In the genomic region with DNA sequence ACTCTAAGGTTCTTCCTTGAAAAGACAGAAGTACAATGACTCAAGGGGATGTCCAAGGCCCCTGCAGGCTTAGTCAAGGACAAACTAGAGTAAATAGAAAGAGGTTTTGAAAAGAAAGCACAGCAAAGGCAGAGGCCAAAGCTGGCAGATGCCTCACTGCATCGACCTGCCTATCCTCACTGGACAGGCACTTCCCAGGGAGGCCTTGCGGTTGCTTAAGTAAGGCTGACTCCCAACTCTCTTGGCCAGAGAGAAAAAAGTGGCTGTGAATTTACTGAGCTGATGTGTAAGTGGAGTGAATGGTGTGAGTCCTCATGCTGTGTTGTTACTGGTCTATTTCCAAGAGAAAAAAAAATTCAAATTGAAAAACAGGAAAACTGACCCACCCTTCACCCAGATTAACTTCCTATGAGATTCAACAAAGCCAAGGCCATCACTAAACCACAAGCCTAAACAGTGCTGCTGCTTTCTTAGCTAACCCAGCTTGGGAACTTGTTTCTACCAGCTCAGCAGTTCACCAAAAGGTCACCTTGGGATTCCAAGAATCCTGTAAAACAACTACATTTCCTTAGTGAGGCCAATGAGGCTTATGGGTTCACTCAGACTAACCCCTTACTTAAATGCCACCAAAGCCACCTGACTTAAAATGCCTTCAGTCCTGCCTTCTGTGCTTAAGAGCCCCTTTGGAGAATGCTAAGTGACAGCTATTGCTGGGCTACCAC, we compare ENCODE assay signal across 17 mouse cellular contexts. TPM values are rescaled to one million over a fixed set of nuclear protein-coding genes. Genes with fewer than 3 reads are reported as not detected.
DNase-seq lines count a peak whose midpoint lies in the region; ATAC-seq and TF ChIP-seq lines count a peak whose summit lies in the region.
"Had no signal": no experiment of that assay in that cellular context is flagged by ENCODE, and none has a peak within 500 bp of the region (broad histone marks: within the 10 kb centered on the region; RNA-seq: fewer than 3 reads in every experiment).

No protein-coding gene starts in this region.

- TF ChIP-seq CTCF in kidney, postnatal 0 days (IDR thresholded peaks at IDR 0.05; ENCODE audit: low read depth): no peak
- TF ChIP-seq CTCF in CH12.LX (conservative IDR thresholded peaks at IDR 0.05 in 1 of 2, IDR thresholded peaks at IDR 0.05 in 1 of 2; ENCODE audit: low read depth in 2 of 2, low read length in 2 of 2): no peak

- H3K9ac ChIP-seq in embryonic facial prominence, embryonic 14.5 days (ENCODE audit: low read depth, low read length): no peak overlapping the region
- H3K9ac ChIP-seq in kidney, postnatal 0 days (ENCODE audit: low read depth, low read length): no peak overlapping the region
- no peak overlapping the region for H3K9ac ChIP-seq in kidney, embryonic 14.5 days (ENCODE audit: low read depth, low read length)
- H3K9ac ChIP-seq in CH12.LX (ENCODE audit: insufficient read depth, low read depth): no peak overlapping the region
- H3K9ac ChIP-seq in midbrain, embryonic 11.5 days (ENCODE audit: low read length): no peak overlapping the region
- H3K9ac ChIP-seq: liver, embryonic 14.5 days; neural tube, embryonic 13.5 days had no signal

- ATAC-seq in embryonic facial prominence, embryonic 14.5 days (ENCODE audit: low read depth): no peak
- ATAC-seq in kidney, postnatal 0 days (replicated peaks; ENCODE audit: low FRiP score, low read depth): no peak
- ATAC-seq in kidney, embryonic 14.5 days (ENCODE audit: low FRiP score, low TSS enrichment): no peak
- no peak for ATAC-seq in midbrain, embryonic 11.5 days (ENCODE audit: low FRiP score)
- ATAC-seq in monocyte, adult 5-6 weeks (replicated peaks; ENCODE audit: insufficient number of reproducible peaks, low FRiP score, low TSS enrichment, poor library complexity, severe bottlenecking): no peak
- ATAC-seq: forebrain, embryonic 14.5 days; hindbrain, postnatal 0 days had no signal

- H3K9me3 ChIP-seq in embryonic facial prominence, embryonic 14.5 days (ENCODE audit: control insufficient read depth, low read length): no peaks in the 10 kb centered on the region
- no peaks in the 10 kb centered on the region for H3K9me3 ChIP-seq in embryonic facial prominence, embryonic 10.5 days
- H3K9me3 ChIP-seq in kidney, postnatal 0 days (replicated peaks; ENCODE audit: low read length): no peaks in the 10 kb centered on the region
- no peaks in the 10 kb centered on the region for H3K9me3 ChIP-seq in kidney, embryonic 14.5 days (ENCODE audit: control insufficient read depth, low read length)
- no peaks in the 10 kb centered on the region for H3K9me3 ChIP-seq in CH12.LX (replicated peaks; ENCODE audit: low read length)
- no peaks in the 10 kb centered on the region for H3K9me3 ChIP-seq in midbrain, embryonic 11.5 days (ENCODE audit: control insufficient read depth, low read length)
- H3K9me3 ChIP-seq: neural tube, embryonic 13.5 days had no signal

- no peak for TF ChIP-seq POLR2A in CH12.LX (IDR thresholded peaks at IDR 0.05; ENCODE audit: low read depth, low read length)

- H3K27ac ChIP-seq in embryonic facial prominence, embryonic 14.5 days (replicated peaks; ENCODE audit: low read depth, low read length): no peak overlapping the region
- no peak overlapping the region for H3K27ac ChIP-seq in embryonic facial prominence, embryonic 10.5 days (replicated peaks)
- H3K27ac ChIP-seq in kidney, postnatal 0 days: no peak overlapping the region; the same call in 1 of the 2 replicates
- no peak overlapping the region for H3K27ac ChIP-seq in kidney, embryonic 14.5 days (ENCODE audit: low read depth, low read length)
- 0 out of 2 replicates have a peak overlapping the region, but pooled peaks have one; percentile 17 for H3K27ac ChIP-seq in CH12.LX (ENCODE audit: insufficient read depth, low read depth)
- H3K27ac ChIP-seq in midbrain, embryonic 11.5 days (ENCODE audit: low read depth, low read length): no peak overlapping the region
- H3K27ac ChIP-seq: hindbrain, postnatal 0 days; liver, embryonic 14.5 days; neural tube, embryonic 13.5 days had no signal

- TF ChIP-seq RAD21 in CH12.LX (IDR thresholded peaks at IDR 0.05; ENCODE audit: low read depth, low read length): no peak

- in situ Hi-C loops in CH12.LX (cut with MboI; ENCODE audit: low pct_ligation_motif_present, low pct_unique_long_range_greater_than_20kb, low sequenced_read_pairs): no loop called here

- dilution Hi-C loops in CH12.LX (cut with MboI; ENCODE audit: extremely low pct_ligation_motif_present, extremely low pct_unique_long_range_greater_than_20kb, low sequenced_read_pairs): no loop called here

- no peak overlapping the region for H3K4me3 ChIP-seq in embryonic facial prominence, embryonic 14.5 days (ENCODE audit: low read depth, low read length)
- H3K4me3 ChIP-seq in embryonic facial prominence, embryonic 10.5 days: no peak overlapping the region
- no peak overlapping the region for H3K4me3 ChIP-seq in kidney, postnatal 0 days (replicated peaks; ENCODE audit: low read depth, low read length)
- H3K4me3 ChIP-seq in kidney, embryonic 14.5 days (ENCODE audit: low read length): no peak overlapping the region
- H3K4me3 ChIP-seq in CH12.LX (replicated peaks in 1 of 3; ENCODE audit: low read depth in 2 of 3, low read length in 2 of 3, poor library complexity in 1 of 3): no peak overlapping the region
- no peak overlapping the region for H3K4me3 ChIP-seq in midbrain, embryonic 11.5 days (ENCODE audit: low read depth, low read length)
- H3K4me3 ChIP-seq: neural tube, embryonic 13.5 days had no signal

- H3K36me3 ChIP-seq in embryonic facial prominence, embryonic 14.5 days (ENCODE audit: control insufficient read depth, insufficient read depth, low read length): peaks cover 14% of the 10 kb centered on the region
- H3K36me3 ChIP-seq in embryonic facial prominence, embryonic 10.5 days (replicated peaks): peaks cover 23% of the 10 kb centered on the region
- H3K36me3 ChIP-seq in kidney, postnatal 0 days (ENCODE audit: insufficient read depth, low read length): 0 out of 2 replicates have a peak, but pooled peaks cover 3% of the 10 kb centered on the region
- 0 out of 2 replicates have a peak, but pooled peaks cover 9% of the 10 kb centered on the region for H3K36me3 ChIP-seq in kidney, embryonic 14.5 days (ENCODE audit: control insufficient read depth, insufficient read depth, low read length)
- peaks cover 15 to 38% of the 10 kb centered on the region in 2 experiments for H3K36me3 ChIP-seq in CH12.LX (replicated peaks in 1 of 2; ENCODE audit: control insufficient read depth in 1 of 2, insufficient read depth in 1 of 2, low read length in 1 of 2)
- no peaks in the 10 kb centered on the region for H3K36me3 ChIP-seq in midbrain, embryonic 11.5 days (ENCODE audit: control insufficient read depth, insufficient read depth, low read length)

- no peak for TF ChIP-seq EP300 in CH12.LX (IDR thresholded peaks at IDR 0.05; ENCODE audit: low read length)

- WGBS in embryonic facial prominence, embryonic 14.5 days: 86% methylated on average over 2 of the region's 2 CpGs
- 89% methylated on average over 2 of the region's 2 CpGs for WGBS in embryonic facial prominence, embryonic 10.5 days
- 82% methylated on average over 2 of the region's 2 CpGs for WGBS in kidney, postnatal 0 days
- WGBS in kidney, embryonic 14.5 days: 84% methylated on average over 2 of the region's 2 CpGs
- 93% methylated on average over 2 of the region's 2 CpGs for WGBS in midbrain, embryonic 11.5 days

- no peaks in the 10 kb centered on the region for H3K79me2 ChIP-seq in CH12.LX (replicated peaks; ENCODE audit: control insufficient read depth, extremely low read depth, insufficient read depth, poor library complexity, severe bottlenecking)

- peak; percentile 22 for DNase-seq in embryonic facial prominence, embryonic 14.5 days (ENCODE audit: low spot score)
- DNase-seq in embryonic facial prominence, embryonic 10.5 days (ENCODE audit: low spot score): no peak
- peak; percentile 23 for DNase-seq in kidney, postnatal 0 days (ENCODE audit: low spot score)
- DNase-seq in CH12.LX (ENCODE audit: extremely low read depth) (no peak), adipocyte (ENCODE audit: low spot score) (peak; percentile 75)
- DNase-seq in midbrain, embryonic 11.5 days (ENCODE audit: low spot score, missing footprints): no peak
- DNase-seq: cerebellum, adult 9-11 months; kidney, postnatal 25 days; lung, postnatal 10 days; spleen, adult 18-20 months had no signal

- H3K27me3 ChIP-seq in embryonic facial prominence, embryonic 14.5 days (replicated peaks; ENCODE audit: control insufficient read depth, insufficient read depth, low read length): no peaks in the 10 kb centered on the region
- no peaks in the 10 kb centered on the region for H3K27me3 ChIP-seq in embryonic facial prominence, embryonic 10.5 days (replicated peaks; ENCODE audit: low read depth, poor library complexity, severe bottlenecking)
- no peaks in the 10 kb centered on the region for H3K27me3 ChIP-seq in kidney, postnatal 0 days (ENCODE audit: insufficient read depth, low read length)
- H3K27me3 ChIP-seq in kidney, embryonic 14.5 days (ENCODE audit: control insufficient read depth, insufficient read depth, low read length): no peaks in the 10 kb centered on the region
- H3K27me3 ChIP-seq in CH12.LX (replicated peaks): no peaks in the 10 kb centered on the region
- no peaks in the 10 kb centered on the region for H3K27me3 ChIP-seq in midbrain, embryonic 11.5 days (ENCODE audit: control insufficient read depth, insufficient read depth, low read length)
- H3K27me3 ChIP-seq: neural tube, embryonic 13.5 days had no signal

- H3K4me2 ChIP-seq in embryonic facial prominence, embryonic 14.5 days (ENCODE audit: low read depth, low read length): no peak overlapping the region
- no peak overlapping the region for H3K4me2 ChIP-seq in kidney, postnatal 0 days (ENCODE audit: low read length)
- H3K4me2 ChIP-seq in kidney, embryonic 14.5 days (replicated peaks; ENCODE audit: low read depth, low read length): no peak overlapping the region
- no peak overlapping the region for H3K4me2 ChIP-seq in CH12.LX (ENCODE audit: insufficient read depth, low read depth, poor library complexity, severe bottlenecking)
- H3K4me2 ChIP-seq in midbrain, embryonic 11.5 days: no peak overlapping the region
- H3K4me2 ChIP-seq: neural tube, embryonic 13.5 days had no signal

- no peaks in the 10 kb centered on the region for H3K4me1 ChIP-seq in embryonic facial prominence, embryonic 14.5 days (ENCODE audit: control insufficient read depth, insufficient read depth, low read length)
- no peaks in the 10 kb centered on the region for H3K4me1 ChIP-seq in embryonic facial prominence, embryonic 10.5 days
- H3K4me1 ChIP-seq in kidney, postnatal 0 days (replicated peaks; ENCODE audit: insufficient read depth, low read length): no peaks in the 10 kb centered on the region
- no peaks in the 10 kb centered on the region for H3K4me1 ChIP-seq in kidney, embryonic 14.5 days (ENCODE audit: control insufficient read depth, insufficient read depth, low read length)
- 0 out of 4 replicates have a peak, but pooled peaks cover 2 to 3% of the 10 kb centered on the region in 2 experiments for H3K4me1 ChIP-seq in CH12.LX (ENCODE audit: control insufficient read depth in 1 of 2, insufficient read depth in 2 of 2)
- H3K4me1 ChIP-seq in midbrain, embryonic 11.5 days (ENCODE audit: control insufficient read depth, insufficient read depth, low read length): no peaks in the 10 kb centered on the region
- H3K4me1 ChIP-seq: neural tube, embryonic 13.5 days had no signal

RNA-seq across cellular contexts. Expression of gene Gm12216, which starts 12.9 kb away (rescaled TPM):
- 0.47 and 0.63 TPM in 2 replicates for polyA plus RNA-seq in embryonic facial prominence, embryonic 14.5 days (2014; fragmentation: Nextera tagmentation; extraction: Ambion mirVana)
- not detected in 2 replicates for polyA plus RNA-seq in embryonic facial prominence, embryonic 10.5 days (2016; fragmentation: Nextera tagmentation; extraction: Ambion mirVana)
- polyA plus RNA-seq in kidney, postnatal 0 days (2015; fragmentation: Nextera tagmentation; extraction: Ambion mirVana): 2.0 and 2.3 TPM in 2 replicates
- polyA plus RNA-seq in kidney, embryonic 14.5 days (2014; fragmentation: Nextera tagmentation; extraction: Ambion mirVana): 1.1 TPM in 2 replicates
- total RNA-seq in CH12.LX (2012; rRNA removed): 0.88 and 2.7 TPM in 2 replicates
- total RNA-seq in CH12.LX (2014; rRNA removed): 0.73 and 0.77 TPM in 2 replicates
- polyA plus RNA-seq in CH12.LX (2012; ENCODE audit: insufficient read length, low read depth): 0.56 and 1.1 TPM in 2 replicates
- 0.25 TPM in 1 of 2 replicates, not detected in the other for polyA plus RNA-seq in midbrain, embryonic 11.5 days (2014; fragmentation: Nextera tagmentation; extraction: Ambion mirVana)
- total RNA-seq in monocyte, adult 5-6 weeks (2017): 5.5 to 14.4 TPM (median 10.2 TPM) in 3 replicates
- total RNA-seq: hindbrain, postnatal 0 days; MEL had no signal
- polyA plus RNA-seq: forebrain, embryonic 14.5 days had no signal

RNA-seq across cellular contexts. Expression of gene Slc22a5, which starts 19.5 kb away (rescaled TPM):
- 9.0 and 10.2 TPM in 2 replicates for polyA plus RNA-seq in embryonic facial prominence, embryonic 14.5 days (2014; fragmentation: Nextera tagmentation; extraction: Ambion mirVana)
- 7.6 and 8.7 TPM in 2 replicates for polyA plus RNA-seq in embryonic facial prominence, embryonic 10.5 days (2016; fragmentation: Nextera tagmentation; extraction: Ambion mirVana)
- 32.0 and 36.4 TPM in 2 replicates for polyA plus RNA-seq in kidney, postnatal 0 days (2015; fragmentation: Nextera tagmentation; extraction: Ambion mirVana)
- polyA plus RNA-seq in kidney, embryonic 14.5 days (2014; fragmentation: Nextera tagmentation; extraction: Ambion mirVana): 8.6 and 12.9 TPM in 2 replicates
- total RNA-seq in CH12.LX (2012; rRNA removed) (5.3 and 6.7 TPM in 2 replicates), CH12.LX (2014; rRNA removed) (6.2 and 6.4 TPM in 2 replicates)
- polyA plus RNA-seq in CH12.LX (2012; ENCODE audit: insufficient read length, low read depth): 5.6 and 7.1 TPM in 2 replicates
- polyA plus RNA-seq in midbrain, embryonic 11.5 days (2014; fragmentation: Nextera tagmentation; extraction: Ambion mirVana): 7.9 and 8.1 TPM in 2 replicates
- 5.3 to 12.8 TPM (median 8.5 TPM) in 3 replicates for total RNA-seq in monocyte, adult 5-6 weeks (2017)

Comparison
In these comparisons a context has a peak if more than half of its experiments do, and no peak if none do; other contexts are left out.
1. DNase-seq: peak in embryonic facial prominence, embryonic 14.5 days (single experiment), kidney, postnatal 0 days (single experiment) and adipocyte (single experiment); none in embryonic facial prominence, embryonic 10.5 days (single experiment), CH12.LX (single experiment) and midbrain, embryonic 11.5 days (single experiment).